In genomic region chr8:88627265-88627991, GRCm38 (mm10) we compare ENCODE assay signal across 8 mouse cellular contexts. TPM values are rescaled to one million over a fixed set of nuclear protein-coding genes. Genes with fewer than 3 reads are reported as not detected.
DNase-seq lines count a peak whose midpoint lies in the region; ATAC-seq and TF ChIP-seq lines count a peak whose summit lies in the region.

No protein-coding gene starts in this region.

- no peaks in the 10 kb centered on the region for H3K9me3 ChIP-seq in forebrain, postnatal 0 days (ENCODE audit: low read length)
- H3K9me3 ChIP-seq in liver, postnatal 0 days (ENCODE audit: low read length), result no peaks in the 10 kb centered on the region

- no peaks in the 10 kb centered on the region for H3K36me3 ChIP-seq in forebrain, postnatal 0 days (ENCODE audit: insufficient read depth)
- peaks cover 31% of the 10 kb centered on the region for H3K36me3 ChIP-seq in liver, postnatal 0 days (replicated peaks; ENCODE audit: insufficient read depth, low read length)

- no peaks in the 10 kb centered on the region for H3K4me1 ChIP-seq in forebrain, postnatal 0 days (ENCODE audit: insufficient read depth)
- H3K4me1 ChIP-seq in liver, postnatal 0 days (ENCODE audit: insufficient read depth), result peaks cover 10% of the 10 kb centered on the region

- peak overlapping the region; percentile 89 for H3K9ac ChIP-seq in forebrain, postnatal 0 days
- peak overlapping the region; percentile 41; the same call in 1 of the 2 replicates for H3K9ac ChIP-seq in liver, postnatal 0 days (replicated peaks)

- no peak for TF ChIP-seq EP300 in liver, postnatal 0 days (IDR thresholded peaks at IDR 0.05; ENCODE audit: low read depth)

- H3K4me2 ChIP-seq in forebrain, postnatal 0 days (ENCODE audit: low read depth), result peak overlapping the region; percentile 87
- H3K4me2 ChIP-seq in liver, postnatal 0 days (ENCODE audit: low read depth, low read length), result peak overlapping the region; percentile 66

- no peaks in the 10 kb centered on the region for H3K27me3 ChIP-seq in forebrain, postnatal 0 days (ENCODE audit: insufficient read depth, low read length)
- peaks cover 10% of the 10 kb centered on the region for H3K27me3 ChIP-seq in liver, postnatal 0 days (ENCODE audit: insufficient read depth, low read length)

- H3K27ac ChIP-seq in forebrain, postnatal 0 days (ENCODE audit: low read depth, low read length), result peak overlapping the region; percentile 90
- peak overlapping the region; percentile 95 for H3K27ac ChIP-seq in layer of hippocampus, adult 2 months
- no peak overlapping the region for H3K27ac ChIP-seq in liver, postnatal 0 days (ENCODE audit: low read depth)

- TF ChIP-seq CTCF in forebrain, postnatal 0 days (IDR thresholded peaks at IDR 0.05; ENCODE audit: low read depth), result peak; percentile 29; the same call in 1 of the 2 replicates
- 0 out of 2 replicates have a peak, but pooled peaks have one; percentile 28 for TF ChIP-seq CTCF in layer of hippocampus, adult 2 months (conservative IDR thresholded peaks at IDR 0.05)
- no peak for TF ChIP-seq CTCF in liver, postnatal 0 days (IDR thresholded peaks at IDR 0.05; ENCODE audit: low read depth)

- WGBS in forebrain, postnatal 0 days, result 4% methylated on average over 95 of the region's 105 CpGs
- 6% methylated on average over 100 of the region's 105 CpGs for WGBS in liver, postnatal 0 days (ENCODE audit: insufficient replicate concordance)

- peak; percentile 79 for DNase-seq in ES-CJ7 (ENCODE audit: low read depth, low spot score)
- DNase-seq in cerebellum, adult 18-20 months, result peak; percentile 73 to 88
- peak; percentile 95 for DNase-seq in forebrain, postnatal 0 days
- peak; percentile 58 for DNase-seq in heart, postnatal 25 days (ENCODE audit: low spot score)
- DNase-seq in layer of hippocampus, adult 2 months (ENCODE audit: low spot score in 2 of 2), result peak; percentile 70 to 72
- DNase-seq in liver, postnatal 0 days, result peak; percentile 55
- peak; percentile 63 for DNase-seq in ovary, postnatal 14 days (ENCODE audit: low spot score)

- peak overlapping the region; percentile 59 for H3K4me3 ChIP-seq in forebrain, postnatal 0 days (ENCODE audit: low read depth, low read length)
- H3K4me3 ChIP-seq in layer of hippocampus, adult 2 months, result peak overlapping the region; percentile 66
- H3K4me3 ChIP-seq in liver, postnatal 0 days (ENCODE audit: low read depth, low read length), result peak overlapping the region; percentile 35

- intact Hi-C loops in heart, postnatal 25 days (cut with DNase I), result loop anchor here (2.0 kb wide), 1 partner anchor 23 kb away; no protein-coding TSS in a partner anchor

- ATAC-seq in forebrain, postnatal 0 days, result peak; percentile 91
- peak; percentile 76 for ATAC-seq in liver, postnatal 0 days
- ATAC-seq in megakaryocyte progenitor cell, adult 5-6 weeks (replicated peaks; ENCODE audit: poor library complexity), result no peak

RNA-seq across cellular contexts. Expression of gene Snx20, which starts 8.5 kb away (rescaled TPM):
- 1.5 and 1.6 TPM in 2 replicates for total RNA-seq in forebrain, postnatal 0 days (2014; rRNA removed)
- polyA plus RNA-seq in forebrain, postnatal 0 days (2015; fragmentation: Nextera tagmentation; extraction: Ambion mirVana), result 1.9 and 2.0 TPM in 2 replicates
- 1 to 10 TPM; 1.3 to 1.9 TPM for total RNA-seq in heart, postnatal 25 days (2021)
- 1 to 10 TPM; 1.4 to 2.0 TPM for total RNA-seq in layer of hippocampus, adult 2 months (2021)
- 6.0 TPM in 2 replicates for polyA plus RNA-seq in liver, postnatal 0 days (2015; fragmentation: Nextera tagmentation; extraction: Ambion mirVana)
- total RNA-seq in megakaryocyte progenitor cell, adult 5-6 weeks (2015), result 14.2 and 17.2 TPM in 2 replicates
- total RNA-seq in megakaryocyte progenitor cell, adult 5-6 weeks (2017), result 12.5 and 18.7 TPM in 2 replicates

RNA-seq across cellular contexts. Expression of gene Nod2, which starts 19.7 kb away (rescaled TPM):
- total RNA-seq in forebrain, postnatal 0 days (2014; rRNA removed), result 0.38 and 0.76 TPM in 2 replicates
- polyA plus RNA-seq in forebrain, postnatal 0 days (2015; fragmentation: Nextera tagmentation; extraction: Ambion mirVana), result 0.05 and 0.06 TPM in 2 replicates
- total RNA-seq in heart, postnatal 25 days (2021), result 1 to 10 TPM; 1.2 to 1.3 TPM
- total RNA-seq in layer of hippocampus, adult 2 months (2021), result under 1 TPM; 0.15 to 0.39 TPM
- polyA plus RNA-seq in liver, postnatal 0 days (2015; fragmentation: Nextera tagmentation; extraction: Ambion mirVana), result 0.07 and 0.08 TPM in 2 replicates
- 0.05 and 0.52 TPM in 2 replicates for total RNA-seq in megakaryocyte progenitor cell, adult 5-6 weeks (2015)
- total RNA-seq in megakaryocyte progenitor cell, adult 5-6 weeks (2017), result 0.17 and 0.34 TPM in 2 replicates
